Mouse (Mus musculus): ENCODE measurements at regions not wholly inside any gene's neighbourhood (a gene's known extent, or its start where the extent isn't known, plus 50 kb on each side); places are given as distances from the start of the nearest gene placed in this dataset.

DNA sequence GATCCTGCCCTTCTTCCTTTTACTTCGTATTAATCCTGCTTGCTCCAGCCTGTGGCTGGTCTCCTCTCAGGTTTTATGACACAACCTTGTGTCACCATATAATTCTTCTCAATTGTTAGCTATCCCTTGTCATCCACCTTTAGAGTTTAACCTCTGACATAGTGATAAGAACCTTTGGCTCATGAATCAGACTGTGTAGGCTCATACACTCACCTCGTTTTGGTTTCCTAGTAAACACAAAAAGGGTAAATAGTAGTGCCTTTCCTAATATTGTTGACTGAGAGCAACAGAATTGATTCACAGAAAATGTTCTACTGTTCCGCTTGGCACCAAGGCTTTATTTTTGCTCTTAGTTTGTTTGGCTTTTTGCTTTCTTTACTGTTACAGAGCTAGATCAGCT lies 216.2 kb upstream of the H2al1a start:
- no peaks in the 10 kb centered on the region for H3K9me3 ChIP-seq (ENCODE audit: control insufficient read depth, low read length)
- H3K27me3 ChIP-seq (ENCODE audit: control insufficient read depth, insufficient read depth, low read length): no peaks in the 10 kb centered on the region
- no peaks in the 10 kb centered on the region for H3K4me1 ChIP-seq (replicated peaks; ENCODE audit: control insufficient read depth, insufficient read depth, low read length)
- H3K4me3 ChIP-seq (ENCODE audit: low read depth, low read length): no peak overlapping the region
- no peak for DNase-seq (ENCODE audit: low spot score)
- H3K4me2 ChIP-seq (ENCODE audit: low read depth, low read length, severe bottlenecking): no peak overlapping the region
- 81% methylated on average over 3 of the region's 3 CpGs for WGBS
- ATAC-seq (replicated peaks; ENCODE audit: low FRiP score): no peak
- no peaks in the 10 kb centered on the region for H3K36me3 ChIP-seq (ENCODE audit: control insufficient read depth, insufficient read depth, low read length)
- H3K27ac ChIP-seq (ENCODE audit: low read depth, low read length): no peak overlapping the region
- no peak overlapping the region for H3K9ac ChIP-seq (ENCODE audit: low read length)

DNA sequence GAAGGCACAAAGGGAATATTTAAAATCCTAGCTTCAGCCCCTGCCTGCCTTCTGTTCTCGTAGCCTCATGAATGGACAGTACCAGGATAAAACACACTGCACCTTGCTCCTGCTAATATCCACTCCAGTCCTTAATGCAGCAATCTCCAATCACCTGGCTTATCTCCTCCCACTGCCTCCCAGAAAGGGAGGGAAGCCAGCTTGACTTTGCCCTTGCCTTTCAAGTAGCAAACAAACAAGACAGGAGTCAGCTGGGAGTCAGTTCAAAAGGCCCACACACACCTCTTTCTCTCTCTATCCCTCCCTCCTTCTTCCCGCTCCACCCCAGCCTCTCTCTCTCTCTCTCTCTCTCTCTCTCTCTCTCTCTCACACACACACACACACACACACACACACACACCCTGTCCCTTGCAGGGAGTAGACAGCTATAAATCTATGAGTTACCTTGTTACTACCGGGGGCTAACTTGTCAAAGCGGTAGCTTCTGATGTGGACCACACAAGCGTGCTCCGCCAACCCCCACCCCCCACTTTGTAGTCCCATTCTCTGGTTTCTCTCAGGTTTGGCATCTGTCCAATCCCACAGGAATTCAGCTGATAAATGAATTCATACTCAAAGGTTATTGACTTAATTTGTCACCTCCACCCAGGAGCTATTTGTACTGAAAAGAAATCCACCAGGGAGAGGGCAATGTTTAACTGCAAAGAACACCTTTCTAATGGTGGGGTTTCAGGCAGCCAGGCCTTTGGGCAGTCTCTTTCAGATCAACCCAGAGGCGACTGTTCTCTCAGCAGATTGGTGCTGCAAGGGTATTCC lies 212.6 kb upstream of the H2al1a start:
- H3K27ac ChIP-seq (ENCODE audit: low read depth, low read length): no peak overlapping the region
- no peak overlapping the region for H3K4me3 ChIP-seq (ENCODE audit: low read depth, low read length)
- no peaks in the 10 kb centered on the region for H3K27me3 ChIP-seq (ENCODE audit: control insufficient read depth, insufficient read depth, low read length)
- DNase-seq (ENCODE audit: low spot score) (no peak), ATAC-seq (replicated peaks; ENCODE audit: low FRiP score) (no peak)
- no peaks in the 10 kb centered on the region for H3K4me1 ChIP-seq (replicated peaks; ENCODE audit: control insufficient read depth, insufficient read depth, low read length)
- no peak overlapping the region for H3K4me2 ChIP-seq (ENCODE audit: low read depth, low read length, severe bottlenecking)
- WGBS: 56% methylated on average over 7 of the region's 7 CpGs
- H3K9me3 ChIP-seq (ENCODE audit: control insufficient read depth, low read length): no peaks in the 10 kb centered on the region
- H3K9ac ChIP-seq (ENCODE audit: low read length): no peak overlapping the region
- no peaks in the 10 kb centered on the region for H3K36me3 ChIP-seq (ENCODE audit: control insufficient read depth, insufficient read depth, low read length)

- H3K27ac ChIP-seq (ENCODE audit: low read depth, low read length): no peak overlapping the region
- no peaks in the 10 kb centered on the region for H3K27me3 ChIP-seq (ENCODE audit: control insufficient read depth, insufficient read depth, low read length)
- H3K4me1 ChIP-seq (replicated peaks; ENCODE audit: control insufficient read depth, insufficient read depth, low read length): no peaks in the 10 kb centered on the region
- H3K4me3 ChIP-seq (ENCODE audit: low read depth, low read length): no peak overlapping the region
- DNase-seq (ENCODE audit: low spot score) (peak; percentile 74), ATAC-seq (replicated peaks; ENCODE audit: low FRiP score) (no peak)
- 19% methylated on average over 14 of the region's 14 CpGs for WGBS
- H3K36me3 ChIP-seq (ENCODE audit: control insufficient read depth, insufficient read depth, low read length): no peaks in the 10 kb centered on the region
- no peak overlapping the region for H3K9ac ChIP-seq (ENCODE audit: low read length)
- H3K4me2 ChIP-seq (ENCODE audit: low read depth, low read length, severe bottlenecking): peak overlapping the region; percentile 31; the same call in 1 of the 2 replicates
- no peaks in the 10 kb centered on the region for H3K9me3 ChIP-seq (ENCODE audit: control insufficient read depth, low read length)
These were observed 211.1 kb upstream of the H2al1a start for GRCm38 (mm10) chrX:11087913-11088312.

- no peak overlapping the region for H3K4me2 ChIP-seq (ENCODE audit: low read depth, low read length, severe bottlenecking)
These were observed 210.6 kb upstream of the H2al1a start for GRCm38 (mm10) chrX:11088506-11088905.

DNA sequence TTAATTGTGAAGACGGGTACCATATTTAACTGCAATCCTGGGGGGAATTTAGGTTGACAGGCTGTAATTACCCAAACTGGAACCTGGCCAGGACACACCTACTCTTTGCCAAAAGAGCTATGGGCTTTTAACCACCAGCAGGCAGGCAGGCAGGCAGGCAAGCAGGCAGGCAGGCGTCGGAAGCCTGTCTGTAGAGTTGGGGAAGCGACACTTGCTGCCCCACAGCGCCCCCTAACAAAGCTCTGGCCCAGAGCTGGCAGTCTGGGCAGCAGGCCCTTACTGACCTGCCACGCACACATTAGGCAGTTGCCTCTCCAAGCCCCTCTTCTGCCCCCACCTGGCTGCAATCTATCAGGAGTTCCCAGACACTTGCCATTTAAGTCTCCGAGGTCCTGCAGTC lies 208.6 kb upstream of the H2al1a start:
- H3K27ac ChIP-seq (ENCODE audit: low read depth, low read length): no peak overlapping the region
- no peaks in the 10 kb centered on the region for H3K9me3 ChIP-seq (ENCODE audit: control insufficient read depth, low read length)
- 25% methylated on average over 7 of the region's 7 CpGs for WGBS
- H3K4me2 ChIP-seq (ENCODE audit: low read depth, low read length, severe bottlenecking): no peak overlapping the region
- H3K27me3 ChIP-seq (ENCODE audit: control insufficient read depth, insufficient read depth, low read length): no peaks in the 10 kb centered on the region
- DNase-seq (ENCODE audit: low spot score): peak; percentile 80
- peak; percentile 72 for ATAC-seq (replicated peaks; ENCODE audit: low FRiP score)
- no peak overlapping the region for H3K4me3 ChIP-seq (ENCODE audit: low read depth, low read length)
- no peaks in the 10 kb centered on the region for H3K4me1 ChIP-seq (replicated peaks; ENCODE audit: control insufficient read depth, insufficient read depth, low read length)
- H3K36me3 ChIP-seq (ENCODE audit: control insufficient read depth, insufficient read depth, low read length): no peaks in the 10 kb centered on the region
- H3K9ac ChIP-seq (ENCODE audit: low read length): no peak overlapping the region

More at GRCm38 (mm10) chrX:11088506-11088905, 210.6 kb upstream of the H2al1a start:
- 49% methylated on average over 9 of the region's 10 CpGs for whole genome bisulfite sequencing
- no peaks in the 10 kb centered on the region for H3K9me3 ChIP-seq (ENCODE audit: control insufficient read depth, low read length)
- no peaks in the 10 kb centered on the region for H3K27me3 ChIP-seq (ENCODE audit: control insufficient read depth, insufficient read depth, low read length)
- ATAC-seq (replicated peaks; ENCODE audit: low FRiP score) (no peak), DNase-seq (ENCODE audit: low spot score) (no peak)
- no peak overlapping the region for H3K9ac ChIP-seq (ENCODE audit: low read length)
- H3K36me3 ChIP-seq (ENCODE audit: control insufficient read depth, insufficient read depth, low read length): no peaks in the 10 kb centered on the region
- H3K4me1 ChIP-seq (replicated peaks; ENCODE audit: control insufficient read depth, insufficient read depth, low read length): no peaks in the 10 kb centered on the region
- H3K27ac ChIP-seq (ENCODE audit: low read depth, low read length): no peak overlapping the region
- H3K4me3 ChIP-seq (ENCODE audit: low read depth, low read length): no peak overlapping the region

GRCm38 (mm10) chrX:11097581-11098254 lies 201.3 kb upstream of the H2al1a start:
- ATAC-seq (replicated peaks; ENCODE audit: low FRiP score): no peak
- no peak for DNase-seq (ENCODE audit: low spot score)
- H3K27me3 ChIP-seq (ENCODE audit: control insufficient read depth, insufficient read depth, low read length): no peaks in the 10 kb centered on the region
- H3K4me2 ChIP-seq (ENCODE audit: low read depth, low read length, severe bottlenecking): no peak overlapping the region
- 69% methylated on average over 9 of the region's 9 CpGs for WGBS
- no peak overlapping the region for H3K9ac ChIP-seq (ENCODE audit: low read length)
- H3K36me3 ChIP-seq (ENCODE audit: control insufficient read depth, insufficient read depth, low read length): no peaks in the 10 kb centered on the region
- no peak overlapping the region for H3K27ac ChIP-seq (ENCODE audit: low read depth, low read length)
- no peak overlapping the region for H3K4me3 ChIP-seq (ENCODE audit: low read depth, low read length)
- H3K4me1 ChIP-seq (replicated peaks; ENCODE audit: control insufficient read depth, insufficient read depth, low read length): peaks cover 4% of the 10 kb centered on the region; the same call in 1 of the 2 replicates
- H3K9me3 ChIP-seq (ENCODE audit: control insufficient read depth, low read length): no peaks in the 10 kb centered on the region

DNA sequence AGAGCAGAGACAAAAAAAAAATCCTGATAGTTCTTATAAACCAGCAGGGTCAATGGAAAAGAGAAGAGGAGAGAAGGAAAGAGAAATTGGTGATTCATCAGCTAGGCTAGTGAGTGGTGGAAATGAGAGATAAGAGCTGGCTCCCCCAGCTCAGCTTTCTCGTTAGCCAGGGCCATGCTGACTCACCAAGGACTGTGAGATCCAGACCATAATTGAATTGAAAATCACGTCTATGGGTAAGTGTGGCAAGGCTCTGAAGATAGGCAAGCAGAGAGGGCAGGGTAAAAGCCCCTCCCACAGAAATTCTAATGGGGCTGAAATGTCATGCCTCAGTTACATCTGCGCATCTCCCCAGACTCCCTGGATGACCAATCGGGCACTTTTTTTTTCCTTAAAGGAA lies 200.7 kb upstream of the H2al1a start:
- Histone ChIP-seq H3K27ac (ENCODE audit: low read depth, low read length) (no peak overlapping the region), H3K9ac (ENCODE audit: low read length) (no peak overlapping the region), H3K4me1 (replicated peaks; ENCODE audit: control insufficient read depth, insufficient read depth, low read length) (peaks cover 4% of the 10 kb centered on the region; the same call in 1 of the 2 replicates), H3K27me3 (ENCODE audit: control insufficient read depth, insufficient read depth, low read length) (no peaks in the 10 kb centered on the region), H3K9me3 (ENCODE audit: control insufficient read depth, low read length) (no peaks in the 10 kb centered on the region), H3K4me2 (ENCODE audit: low read depth, low read length, severe bottlenecking) (no peak overlapping the region), H3K4me3 (ENCODE audit: low read depth, low read length) (no peak overlapping the region), H3K36me3 (ENCODE audit: control insufficient read depth, insufficient read depth, low read length) (no peaks in the 10 kb centered on the region)
- no peak for DNase-seq (ENCODE audit: low spot score)
- ATAC-seq (replicated peaks; ENCODE audit: low FRiP score): no peak
- 60% methylated on average over 4 of the region's 4 CpGs for WGBS

- H3K4me2 ChIP-seq (ENCODE audit: low read depth, low read length, severe bottlenecking): no peak overlapping the region
- peak; percentile 75 for ATAC-seq (replicated peaks; ENCODE audit: low FRiP score)
- no peak overlapping the region for H3K4me3 ChIP-seq (ENCODE audit: low read depth, low read length)
- peaks cover 4% of the 10 kb centered on the region; the same call in 1 of the 2 replicates for H3K4me1 ChIP-seq (replicated peaks; ENCODE audit: control insufficient read depth, insufficient read depth, low read length)
- no peaks in the 10 kb centered on the region for H3K36me3 ChIP-seq (ENCODE audit: control insufficient read depth, insufficient read depth, low read length)
- 57% methylated on average over 13 of the region's 13 CpGs for WGBS
- peak; percentile 49 for DNase-seq (ENCODE audit: low spot score)
- H3K9ac ChIP-seq (ENCODE audit: low read length): no peak overlapping the region
- H3K27ac ChIP-seq (ENCODE audit: low read depth, low read length): peak overlapping the region; percentile 50; the same call in 1 of the 2 replicates
- H3K9me3 ChIP-seq (ENCODE audit: control insufficient read depth, low read length): no peaks in the 10 kb centered on the region
- H3K27me3 ChIP-seq (ENCODE audit: control insufficient read depth, insufficient read depth, low read length): no peaks in the 10 kb centered on the region
These were observed 199.6 kb upstream of the H2al1a start for GRCm38 (mm10) chrX:11099146-11100087.

All from forebrain, embryonic 11.5 days (tissue).